Mouse (Mus musculus) stomach, embryonic 15.5 days (tissue): ENCODE measurements around the gene Rps6. TPM values are rescaled to one million over a fixed set of nuclear protein-coding genes. Genes with fewer than 3 reads are reported as not detected.
A peak's percentile ranks its signal among the peaks of the same experiment; 100 is the strongest.

Experiments used
- ATAC-seq: fragments of 200-750 bp; cut with Nextera tagmentation; 2 replicates; pipeline ENCODE4 v1.8.0; 2017; ENCODE audit warnings: low read depth, moderate number of reproducible peaks, moderate TSS enrichment; ENCODE audit not compliant: insufficient read depth, low FRiP score
- H3K27ac ChIP-seq: fragments of 300-500 bp; sonication (generic); 2 replicates; pipeline ENCODE4 v1.5.1; 2015; ENCODE audit warnings: mild to moderate bottlenecking, inconsistent platforms
- H3K27me3 ChIP-seq: fragments of 300-500 bp; sonication (generic); replicated peaks from 2 replicates; pipeline ENCODE4 v1.6.1; 2015; ENCODE audit warnings: inconsistent platforms
- H3K36me3 ChIP-seq: fragments of 300-500 bp; sonication (generic); 2 replicates; pipeline ENCODE4 v1.6.1; 2015; ENCODE audit warnings: inconsistent platforms
- H3K4me1 ChIP-seq: fragments of 300-500 bp; sonication (generic); 2 replicates; pipeline ENCODE4 v1.6.1; 2015; ENCODE audit warnings: inconsistent platforms
- H3K4me2 ChIP-seq: fragments of 300-500 bp; sonication (generic); 2 replicates; pipeline ENCODE4 v1.6.1; 2015; ENCODE audit warnings: mild to moderate bottlenecking, inconsistent platforms
- H3K4me3 ChIP-seq: fragments of 300-500 bp; sonication (generic); replicated peaks from 2 replicates; pipeline ENCODE4 v1.5.1; 2015; ENCODE audit warnings: inconsistent platforms
- H3K9ac ChIP-seq: fragments of 300-500 bp; sonication (generic); 2 replicates; pipeline ENCODE4 v1.6.1; 2015; ENCODE audit warnings: inconsistent platforms
- H3K9me3 ChIP-seq: fragments of 300-500 bp; sonication (generic); 2 replicates; pipeline ENCODE4 v1.6.1; 2016; ENCODE audit warnings: inconsistent platforms
- WGBS: fragments of 180-500 bp; shearing (Covaris S2); methylation state at CpG from one replicate; pipeline ENCODE4 v1.1.7; 2015; 5-methylcytosine and 5-hydroxymethylcytosine counted together
- polyA plus RNA-seq: library from polyadenylated mRNA; unstranded; fragments of >200 nt; fragmentation: Nextera tagmentation; extraction: Ambion mirVana; gene quantifications from 2 replicates; pipeline ENCODE4 v1.2.1, GENCODE M21; 2015

The Rps6 gene
- polyA plus RNA-seq, 1 experiment from 2014 or later, result 580 TPM

- H3K27ac ChIP-seq, result no peak overlapping the region
- H3K9me3 ChIP-seq, result no peaks in the 10 kb centered on the region
- H3K4me1 ChIP-seq, result no peaks in the 10 kb centered on the region
- ATAC-seq, result no peak
- H3K27me3 ChIP-seq, result no peaks in the 10 kb centered on the region
- H3K4me2 ChIP-seq, result no peak overlapping the region
- no peaks in the 10 kb centered on the region for H3K36me3 ChIP-seq
- no peak overlapping the region for H3K4me3 ChIP-seq
- H3K9ac ChIP-seq, result no peak overlapping the region
- WGBS, result 85% methylated on average over 4 of the region's 4 CpGs
These were observed 24.0 kb upstream of the Rps6 start for GRCm38 (mm10) chr4:86881178-86881577.

GRCm38 (mm10) chr4:86879477-86879876 lies 22.3 kb upstream of the Rps6 start:
- no peak for ATAC-seq
- 91% methylated on average over 2 of the region's 2 CpGs for WGBS
- H3K4me3 ChIP-seq, result no peak overlapping the region

GRCm38 (mm10) chr4:86874146-86874847 lies 17.1 kb upstream of the Rps6 start, which contains the start of gene Acer2:
Gene Acer2, plus strand, starts transcription at chr4:86874396.
- Histone ChIP-seq H3K4me1 (peaks cover 5% of the 10 kb centered on the region; the same call in 1 of the 2 replicates), H3K27ac (peak within 1 kb of the TSS; percentile 7; the same call in 1 of the 2 replicates), H3K4me3 (peak within 1 kb of the TSS; percentile 69), H3K9me3 (no peaks in the 10 kb centered on the region), H3K36me3 (no peaks in the 10 kb centered on the region), H3K4me2 (peak within 1 kb of the TSS; percentile 98), H3K9ac (peak within 1 kb of the TSS; percentile 71), H3K27me3 (no peaks in the 10 kb centered on the region)
- under 1% methylated on average over 57 of the region's 60 CpGs for WGBS
- ATAC-seq, result peak; percentile 97

More at GRCm38 (mm10) chr4:86879477-86879876, 22.3 kb upstream of the Rps6 start:
- Histone ChIP-seq H3K27ac (no peak overlapping the region), H3K4me1 (peaks cover 5% of the 10 kb centered on the region; the same call in 1 of the 2 replicates), H3K9me3 (no peaks in the 10 kb centered on the region), H3K9ac (no peak overlapping the region), H3K27me3 (no peaks in the 10 kb centered on the region), H3K36me3 (no peaks in the 10 kb centered on the region), H3K4me2 (no peak overlapping the region)

DNA sequence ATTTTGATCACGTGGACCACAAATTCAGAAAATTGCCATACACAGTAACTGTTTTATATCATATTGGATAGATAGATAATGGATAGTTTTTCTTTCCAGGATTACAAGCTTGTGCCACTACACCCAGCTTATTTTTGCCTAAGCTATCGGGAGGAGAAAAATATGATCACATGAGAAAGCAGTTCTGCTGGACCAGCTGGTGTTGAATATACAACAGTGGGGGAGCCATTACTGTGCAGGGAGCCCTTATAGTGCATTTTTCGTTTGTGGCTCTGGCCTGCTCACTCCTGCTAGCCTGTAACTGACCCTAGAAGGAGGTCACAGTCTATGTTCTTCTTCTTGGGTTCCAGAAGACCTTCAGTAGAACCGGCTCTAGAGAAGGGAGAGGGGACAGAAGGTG lies 15.9 kb upstream of the Rps6 start:
- no peaks in the 10 kb centered on the region for H3K36me3 ChIP-seq
- 50% methylated on average over 4 of the region's 4 CpGs for WGBS

DNA sequence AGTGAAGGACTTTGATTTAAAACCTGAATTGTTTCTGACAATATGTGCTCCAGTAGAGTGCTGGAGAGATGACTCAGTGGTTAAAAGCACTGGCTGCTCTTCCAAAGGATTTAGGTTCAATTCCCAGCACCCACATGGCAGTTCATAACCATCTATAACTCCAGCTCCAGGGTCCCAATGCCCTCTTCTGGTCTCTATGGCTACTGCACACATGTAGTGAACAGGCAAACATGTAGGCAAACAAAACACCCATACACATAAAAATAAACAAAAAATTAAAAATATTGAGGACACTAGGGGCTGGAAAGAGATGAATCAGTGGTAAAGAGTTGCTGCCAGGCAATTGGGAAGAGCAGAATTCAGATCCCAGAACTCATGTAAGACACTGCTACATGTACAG lies 14.8 kb upstream of the Rps6 start:
- ATAC-seq, result no peak

More for the DNA sequence above, 15.9 kb upstream of the Rps6 start:
- Histone ChIP-seq H3K27ac (no peak overlapping the region), H3K9ac (no peak overlapping the region), H3K4me3 (no peak overlapping the region), H3K4me2 (no peak overlapping the region), H3K4me1 (peaks cover 5% of the 10 kb centered on the region; the same call in 1 of the 2 replicates), H3K27me3 (no peaks in the 10 kb centered on the region), H3K9me3 (no peaks in the 10 kb centered on the region)
- no peak for ATAC-seq

GRCm38 (mm10) chr4:86864087-86864486 lies 6.9 kb upstream of the Rps6 start:
- no peaks in the 10 kb centered on the region for H3K4me1 ChIP-seq
- no peaks in the 10 kb centered on the region for H3K27me3 ChIP-seq
- WGBS, result 81% methylated on average over 5 of the region's 5 CpGs
- H3K4me2 ChIP-seq, result no peak overlapping the region
- no peak overlapping the region for H3K9ac ChIP-seq
- no peak overlapping the region for H3K4me3 ChIP-seq
- no peak for ATAC-seq
- no peaks in the 10 kb centered on the region for H3K9me3 ChIP-seq
- no peaks in the 10 kb centered on the region for H3K36me3 ChIP-seq
- H3K27ac ChIP-seq, result no peak overlapping the region

More for the DNA sequence above, 14.8 kb upstream of the Rps6 start:
- Histone ChIP-seq H3K4me1 (peaks cover 5% of the 10 kb centered on the region; the same call in 1 of the 2 replicates), H3K9ac (no peak overlapping the region), H3K4me2 (no peak overlapping the region), H3K36me3 (no peaks in the 10 kb centered on the region), H3K27ac (no peak overlapping the region), H3K27me3 (no peaks in the 10 kb centered on the region), H3K9me3 (no peaks in the 10 kb centered on the region), H3K4me3 (no peak overlapping the region)

DNA sequence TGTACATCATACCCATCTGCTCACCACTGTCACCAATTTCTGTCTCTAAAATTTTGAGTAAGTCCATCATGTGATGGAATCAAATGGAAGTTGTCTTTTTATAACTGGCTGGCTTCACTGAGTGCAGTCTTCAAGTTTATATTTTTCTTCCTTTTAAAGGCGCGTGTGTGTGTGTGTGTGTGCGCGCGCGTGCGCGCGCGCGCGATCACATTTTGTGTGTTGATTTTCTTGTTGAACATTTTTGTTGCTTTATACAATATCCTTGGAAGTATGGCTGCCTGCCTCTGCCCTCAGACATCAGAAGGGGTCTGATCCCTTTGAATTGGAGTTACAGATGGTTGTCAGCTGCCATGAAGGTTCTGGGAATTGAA lies 843 bp upstream of the Rps6 start:
- H3K27ac ChIP-seq, result peak overlapping the region; percentile 96; the same call in 1 of the 2 replicates
- WGBS, result 57% methylated on average over 12 of the region's 12 CpGs
- no peaks in the 10 kb centered on the region for H3K27me3 ChIP-seq

DNA sequence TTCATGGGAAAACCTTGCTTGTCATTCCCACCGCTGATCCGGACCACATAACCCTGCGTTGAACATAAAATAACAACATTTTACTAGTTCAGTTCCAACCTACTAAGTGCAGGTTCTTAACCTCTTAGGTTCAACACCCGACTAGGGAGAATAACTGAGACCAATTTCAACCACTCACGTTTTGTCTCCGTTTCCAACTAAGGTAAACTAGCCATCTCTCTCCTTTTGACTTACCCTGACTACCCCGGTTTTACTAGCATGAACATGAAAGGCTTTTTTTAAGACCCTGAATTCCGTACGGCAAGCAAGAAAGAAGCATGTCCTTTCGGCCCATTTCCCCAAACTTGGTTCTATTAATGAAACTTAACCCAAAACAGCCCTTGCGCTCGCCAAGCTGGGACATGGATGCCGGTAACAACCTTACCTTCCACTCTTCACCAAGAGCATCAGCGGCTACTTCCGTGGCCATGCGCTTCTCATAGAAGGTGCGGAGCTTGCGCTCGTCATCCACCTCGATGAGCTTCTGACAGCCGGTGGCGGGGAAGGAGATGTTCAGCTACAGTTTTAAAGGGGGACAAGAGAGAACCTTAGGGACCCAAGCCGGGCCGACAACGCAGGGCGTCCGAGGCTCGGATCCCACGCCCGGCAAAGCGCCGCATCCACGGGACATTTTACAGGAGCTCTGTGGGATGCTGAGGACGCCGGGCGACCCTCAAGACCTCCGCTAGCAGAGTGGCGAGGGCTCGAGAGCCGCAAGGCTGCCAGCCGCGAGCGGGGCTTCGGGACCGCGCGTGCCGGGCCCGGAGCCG lies 704 bp downstream of the Rps6 start:
- H3K36me3 ChIP-seq, result peaks cover 22% of the 10 kb centered on the region
- peaks cover 3% of the 10 kb centered on the region; the same call in 1 of the 2 replicates for H3K4me1 ChIP-seq
- H3K4me3 ChIP-seq, result peak overlapping the region; percentile 92
- peak overlapping the region; percentile 48 for H3K4me2 ChIP-seq
- H3K9ac ChIP-seq, result peak overlapping the region; percentile 99
- no peaks in the 10 kb centered on the region for H3K27me3 ChIP-seq
- 1% methylated on average over 50 of the region's 50 CpGs for WGBS
- peak overlapping the region; percentile 96 for H3K27ac ChIP-seq
- ATAC-seq, result no peak
- H3K9me3 ChIP-seq, result no peaks in the 10 kb centered on the region

More for the DNA sequence above, 843 bp upstream of the Rps6 start:
- Histone ChIP-seq H3K4me3 (peak overlapping the region; percentile 92), H3K4me2 (peak overlapping the region; percentile 81), H3K4me1 (peaks cover 3% of the 10 kb centered on the region; the same call in 1 of the 2 replicates), H3K36me3 (peaks cover 19% of the 10 kb centered on the region), H3K9me3 (no peaks in the 10 kb centered on the region), H3K9ac (peak overlapping the region; percentile 74)
- no peak for ATAC-seq

DNA sequence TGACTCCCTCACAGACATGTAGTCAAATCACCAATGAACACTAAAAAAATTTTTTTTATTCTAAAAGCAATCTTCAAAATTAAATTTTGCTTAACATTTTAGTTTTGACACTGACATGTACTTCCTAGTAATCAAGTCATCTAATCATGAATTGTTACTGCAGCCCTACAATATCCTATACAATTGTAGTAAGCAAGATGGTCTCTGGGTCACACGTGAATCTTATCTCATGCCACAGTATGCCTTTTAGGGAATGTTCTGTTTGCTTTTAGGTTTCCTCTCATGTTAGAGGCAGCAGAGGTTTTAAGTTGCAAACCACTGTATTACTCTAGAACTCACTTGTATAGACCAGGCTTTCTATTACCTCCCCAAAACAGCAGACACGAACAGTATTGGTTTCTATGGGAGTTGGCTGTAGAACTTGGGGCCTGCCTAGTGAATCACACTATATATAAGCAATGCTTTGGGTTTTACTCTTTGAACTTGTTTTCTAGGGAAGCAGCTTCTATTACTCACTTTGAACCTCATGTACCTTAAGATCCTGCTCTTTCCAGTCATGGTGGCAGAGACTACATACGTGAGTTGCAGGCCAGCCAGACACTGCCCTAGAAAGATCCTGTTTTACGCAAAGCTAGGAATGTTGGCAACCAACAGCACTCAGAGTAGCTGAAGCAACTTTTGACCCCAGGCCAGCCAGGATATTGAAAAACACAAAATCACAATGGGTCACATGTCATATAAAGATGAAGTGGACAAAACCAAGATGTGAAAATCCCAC lies 4.2 kb downstream of the Rps6 start:
- Histone ChIP-seq H3K27me3 (no peaks in the 10 kb centered on the region), H3K36me3 (peaks cover 26% of the 10 kb centered on the region), H3K4me3 (no peak overlapping the region), H3K4me2 (no peak overlapping the region), H3K9me3 (no peaks in the 10 kb centered on the region), H3K27ac (no peak overlapping the region), H3K4me1 (no peaks in the 10 kb centered on the region; the same call in 1 of the 2 replicates), H3K9ac (no peak overlapping the region)
- ATAC-seq, result no peak
- WGBS, result 78% methylated on average over 4 of the region's 4 CpGs

DNA sequence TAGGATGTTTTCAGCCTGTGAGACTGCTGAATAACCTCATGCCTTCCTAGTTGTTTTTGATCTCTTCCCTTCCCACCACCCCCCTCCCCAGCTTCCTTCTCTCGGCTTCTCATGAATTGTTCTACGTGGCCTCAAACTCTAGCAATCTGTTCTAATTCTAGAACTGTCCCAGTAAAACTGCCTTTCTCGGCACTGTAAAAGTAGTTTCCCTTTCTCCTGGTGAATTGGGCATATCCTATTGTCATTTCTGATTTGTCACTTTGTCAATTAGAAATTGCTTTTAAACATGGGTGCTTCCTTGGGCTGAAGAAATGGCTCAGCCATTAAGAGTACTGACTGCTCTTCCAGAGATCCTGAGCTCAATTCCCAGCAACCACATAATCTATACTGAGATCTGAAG lies 5.2 kb downstream of the Rps6 start:
- no peak overlapping the region for H3K9ac ChIP-seq
- no peak overlapping the region for H3K27ac ChIP-seq
- no peak overlapping the region for H3K4me2 ChIP-seq
- peaks cover 26% of the 10 kb centered on the region for H3K36me3 ChIP-seq
- no peak overlapping the region for H3K4me3 ChIP-seq
- WGBS, result 74% methylated on average over 3 of the region's 3 CpGs
- H3K4me1 ChIP-seq, result no peaks in the 10 kb centered on the region; the same call in 1 of the 2 replicates
- no peaks in the 10 kb centered on the region for H3K27me3 ChIP-seq
- no peak for ATAC-seq
- no peaks in the 10 kb centered on the region for H3K9me3 ChIP-seq

DNA sequence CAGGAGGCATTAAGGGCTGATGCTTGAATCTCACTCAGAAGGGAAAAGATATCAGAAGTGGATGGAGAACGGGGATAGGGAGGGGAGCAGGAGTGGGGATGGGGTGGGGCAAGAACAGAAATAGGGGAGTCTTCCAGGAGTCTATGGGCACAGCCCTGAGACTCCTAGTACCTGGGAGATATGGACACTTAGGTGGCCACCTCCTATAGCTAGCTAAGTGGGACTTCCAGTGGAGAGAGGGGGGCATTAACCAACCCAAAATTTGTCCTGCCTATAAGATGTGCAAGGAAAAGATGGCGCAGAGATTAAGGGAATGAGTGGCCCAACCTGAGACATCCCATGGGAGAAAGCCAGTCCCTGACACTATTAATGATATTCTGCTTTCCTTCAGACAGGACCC lies 5.9 kb downstream of the Rps6 start:
- Histone ChIP-seq H3K4me2 (no peak overlapping the region), H3K27ac (no peak overlapping the region), H3K27me3 (no peaks in the 10 kb centered on the region), H3K36me3 (peaks cover 26% of the 10 kb centered on the region), H3K9ac (no peak overlapping the region), H3K9me3 (no peaks in the 10 kb centered on the region), H3K4me1 (no peaks in the 10 kb centered on the region; the same call in 1 of the 2 replicates), H3K4me3 (no peak overlapping the region)
- ATAC-seq, result 0 out of 2 replicates have a peak, but pooled peaks have one; percentile 16
- WGBS, result 76% methylated on average over 2 of the region's 2 CpGs
